Mouse (Mus musculus): Measurements from ENCODE around the gene Gnb3. TPM values are rescaled to one million over a fixed set of nuclear protein-coding genes. Genes with fewer than 3 reads are reported as not detected.

The Gnb3 gene
- polyA plus RNA-seq (2016; fragmentation: Nextera tagmentation; extraction: Ambion mirVana), result 0.44 and 0.76 TPM in 2 replicates

GRCm38 (mm10) chr6:124840241-124841167, at the start of gene Gnb3:
Gnb3 (minus strand) TSS chr6:124840275.
- peak within 1 kb of the TSS; percentile 23; the same call in 1 of the 2 replicates for H3K4me3 ChIP-seq
- 39% methylated on average over 15 of the region's 15 CpGs for WGBS

GRCm38 (mm10) chr6:124888555-124889125, 48.6 kb upstream of the Gnb3 start:
- WGBS, result 90% methylated on average over 6 of the region's 6 CpGs
- Histone ChIP-seq H3K27me3 (ENCODE audit: insufficient read depth, poor library complexity, severe bottlenecking) (no peaks in the 10 kb centered on the region), H3K27ac (no peak overlapping the region), H3K36me3 (no peaks in the 10 kb centered on the region), H3K4me1 (replicated peaks) (0 out of 2 replicates have a peak, but pooled peaks cover 5% of the 10 kb centered on the region), H3K4me3 (no peak overlapping the region), H3K9me3 (no peaks in the 10 kb centered on the region)
- DNase-seq (ENCODE audit: low spot score), result no peak

More at GRCm38 (mm10) chr6:124840241-124841167, at the start of gene Gnb3:
- H3K9me3 ChIP-seq, result no peaks in the 10 kb centered on the region
- H3K27me3 ChIP-seq (ENCODE audit: insufficient read depth, poor library complexity, severe bottlenecking), result 0 out of 2 replicates have a peak, but pooled peaks cover 11% of the 10 kb centered on the region
- peaks cover 22% of the 10 kb centered on the region for H3K36me3 ChIP-seq
- DNase-seq (ENCODE audit: low spot score), result no peak
- H3K27ac ChIP-seq, result peak within 1 kb of the TSS; percentile 64
- H3K4me1 ChIP-seq (replicated peaks), result peaks cover 33% of the 10 kb centered on the region

- WGBS, result 93% methylated on average over 9 of the region's 9 CpGs
- Histone ChIP-seq H3K27me3 (ENCODE audit: insufficient read depth, poor library complexity, severe bottlenecking) (no peaks in the 10 kb centered on the region), H3K9me3 (no peaks in the 10 kb centered on the region)
These were observed 47.9 kb upstream of the Gnb3 start, which contains the start of gene Cd4 for GRCm38 (mm10) chr6:124887986-124888385. Cd4 (minus strand) TSS chr6:124888221.

GRCm38 (mm10) chr6:124885956-124886381, 45.9 kb upstream of the Gnb3 start:
- no peak for DNase-seq (ENCODE audit: low spot score)
- no peaks in the 10 kb centered on the region for H3K36me3 ChIP-seq
- H3K27me3 ChIP-seq (ENCODE audit: insufficient read depth, poor library complexity, severe bottlenecking), result no peaks in the 10 kb centered on the region
- H3K27ac ChIP-seq, result no peak overlapping the region
- H3K4me3 ChIP-seq, result no peak overlapping the region
- no peaks in the 10 kb centered on the region for H3K9me3 ChIP-seq
- WGBS, result 91% methylated on average over 8 of the region's 8 CpGs
- H3K4me1 ChIP-seq (replicated peaks), result 0 out of 2 replicates have a peak, but pooled peaks cover 5% of the 10 kb centered on the region

More at GRCm38 (mm10) chr6:124887986-124888385, 47.9 kb upstream of the Gnb3 start, which contains the start of gene Cd4:
- Histone ChIP-seq H3K4me3 (no peak within 1 kb of the TSS), H3K4me1 (replicated peaks) (0 out of 2 replicates have a peak, but pooled peaks cover 5% of the 10 kb centered on the region), H3K27ac (no peak within 1 kb of the TSS), H3K36me3 (no peaks in the 10 kb centered on the region)
- DNase-seq (ENCODE audit: low spot score), result no peak

- Histone ChIP-seq H3K27ac (no peak overlapping the region), H3K4me3 (no peak overlapping the region), H3K27me3 (ENCODE audit: insufficient read depth, poor library complexity, severe bottlenecking) (no peaks in the 10 kb centered on the region), H3K4me1 (replicated peaks) (0 out of 2 replicates have a peak, but pooled peaks cover 5% of the 10 kb centered on the region), H3K36me3 (no peaks in the 10 kb centered on the region), H3K9me3 (no peaks in the 10 kb centered on the region)
- WGBS, result 79% methylated on average over 10 of the region's 10 CpGs
- no peak for DNase-seq (ENCODE audit: low spot score)
These were observed 44.8 kb upstream of the Gnb3 start for GRCm38 (mm10) chr6:124884714-124885500.

- no peak overlapping the region for H3K4me3 ChIP-seq
- 0 out of 2 replicates have a peak, but pooled peaks cover 4% of the 10 kb centered on the region for H3K27me3 ChIP-seq (ENCODE audit: insufficient read depth, poor library complexity, severe bottlenecking)
- H3K4me1 ChIP-seq (replicated peaks), result 0 out of 2 replicates have a peak, but pooled peaks cover 7% of the 10 kb centered on the region
- no peaks in the 10 kb centered on the region for H3K9me3 ChIP-seq
- no peak overlapping the region for H3K27ac ChIP-seq
- no peak for DNase-seq (ENCODE audit: low spot score)
- WGBS, result 78% methylated on average over 10 of the region's 10 CpGs
- H3K36me3 ChIP-seq, result no peaks in the 10 kb centered on the region
These were observed 43.3 kb upstream of the Gnb3 start for GRCm38 (mm10) chr6:124883351-124883750.

- H3K9me3 ChIP-seq, result no peaks in the 10 kb centered on the region
- 0 out of 2 replicates have a peak, but pooled peaks cover 4% of the 10 kb centered on the region for H3K27me3 ChIP-seq (ENCODE audit: insufficient read depth, poor library complexity, severe bottlenecking)
- no peak overlapping the region for H3K4me3 ChIP-seq
- WGBS, result 90% methylated on average over 9 of the region's 9 CpGs
- 0 out of 2 replicates have a peak, but pooled peaks cover 7% of the 10 kb centered on the region for H3K4me1 ChIP-seq (replicated peaks)
- no peaks in the 10 kb centered on the region for H3K36me3 ChIP-seq
- no peak for DNase-seq (ENCODE audit: low spot score)
- H3K27ac ChIP-seq, result no peak overlapping the region
These were observed 41.7 kb upstream of the Gnb3 start for GRCm38 (mm10) chr6:124881821-124882220.

GRCm38 (mm10) chr6:124879390-124879789, 39.3 kb upstream of the Gnb3 start:
- WGBS, result 54% methylated on average over 6 of the region's 6 CpGs
- no peak overlapping the region for H3K27ac ChIP-seq
- no peaks in the 10 kb centered on the region for H3K9me3 ChIP-seq
- H3K27me3 ChIP-seq (ENCODE audit: insufficient read depth, poor library complexity, severe bottlenecking), result 0 out of 2 replicates have a peak, but pooled peaks cover 4% of the 10 kb centered on the region
- 0 out of 2 replicates have a peak, but pooled peaks cover 2% of the 10 kb centered on the region for H3K4me1 ChIP-seq (replicated peaks)
- H3K36me3 ChIP-seq, result no peaks in the 10 kb centered on the region
- no peak overlapping the region for H3K4me3 ChIP-seq
- DNase-seq (ENCODE audit: low spot score), result no peak

GRCm38 (mm10) chr6:124874348-124874747, 34.3 kb upstream of the Gnb3 start:
- no peak overlapping the region for H3K27ac ChIP-seq
- H3K27me3 ChIP-seq (ENCODE audit: insufficient read depth, poor library complexity, severe bottlenecking), result 0 out of 2 replicates have a peak, but pooled peaks cover 2% of the 10 kb centered on the region
- 0 out of 2 replicates have a peak, but pooled peaks cover under 1% of the 10 kb centered on the region for H3K4me1 ChIP-seq (replicated peaks)
- WGBS, result 49% methylated on average over 3 of the region's 3 CpGs
- no peak for DNase-seq (ENCODE audit: low spot score)
- no peaks in the 10 kb centered on the region for H3K9me3 ChIP-seq
- no peak overlapping the region for H3K4me3 ChIP-seq
- H3K36me3 ChIP-seq, result no peaks in the 10 kb centered on the region

GRCm38 (mm10) chr6:124866560-124866959, 26.5 kb upstream of the Gnb3 start:
- no peak for DNase-seq (ENCODE audit: low spot score)
- no peak overlapping the region for H3K4me3 ChIP-seq
- H3K9me3 ChIP-seq, result no peaks in the 10 kb centered on the region
- no peaks in the 10 kb centered on the region for H3K36me3 ChIP-seq
- WGBS, result 62% methylated on average over 7 of the region's 7 CpGs
- peak overlapping the region; percentile 53 for H3K27ac ChIP-seq
- H3K27me3 ChIP-seq (ENCODE audit: insufficient read depth, poor library complexity, severe bottlenecking), result peaks cover 49% of the 10 kb centered on the region
- peaks cover 48% of the 10 kb centered on the region for H3K4me1 ChIP-seq (replicated peaks)

- WGBS, result 64% methylated on average over 18 of the region's 18 CpGs
- no peak overlapping the region for H3K4me3 ChIP-seq
- H3K36me3 ChIP-seq, result peaks cover 5% of the 10 kb centered on the region; the same call in 1 of the 2 replicates
- H3K27me3 ChIP-seq (ENCODE audit: insufficient read depth, poor library complexity, severe bottlenecking), result peaks cover 54% of the 10 kb centered on the region
- H3K9me3 ChIP-seq, result no peaks in the 10 kb centered on the region
- peaks cover 55% of the 10 kb centered on the region for H3K4me1 ChIP-seq (replicated peaks)
- H3K27ac ChIP-seq, result peak overlapping the region; percentile 53
- no peak for DNase-seq (ENCODE audit: low spot score)
These were observed 25.8 kb upstream of the Gnb3 start for GRCm38 (mm10) chr6:124865766-124866362.
